Mouse (Mus musculus): Measurements from ENCODE around the gene Trpm4.
A peak's percentile ranks its signal among the peaks of the same experiment; 100 is the strongest.

- TF ChIP-seq POLR2A (IDR thresholded peaks at IDR 0.05; ENCODE audit: low read depth, low read length) = no peak
- TF ChIP-seq CTCF (conservative IDR thresholded peaks at IDR 0.05; ENCODE audit: insufficient read depth, insufficient read length, low read depth, low read length) = peak; percentile 66
Observed at GRCm38 (mm10) chr7:45367020-45367880, 33.7 kb upstream of the Trpm4 start.

Measured in kidney, adult 2 months (tissue).